Mouse (Mus musculus) liver, adult 2 months (tissue): ENCODE data around the gene Bcl9l.

Experiments used
- CTCF ChIP-seq: fragments of 200-500 bp; IDR thresholded peaks from 2 replicates; pipeline ENCODE4 v1.5.1; 2011; ENCODE audit warnings: low read depth, low read length, control low read depth
- POLR2A ChIP-seq: fragments of 200-500 bp; IDR thresholded peaks from 2 replicates; pipeline ENCODE4 v1.6.1; 2011; ENCODE audit warnings: low read length, control low read depth; ENCODE audit not compliant: insufficient read depth; ENCODE audit errors: extremely low read depth

DNA sequence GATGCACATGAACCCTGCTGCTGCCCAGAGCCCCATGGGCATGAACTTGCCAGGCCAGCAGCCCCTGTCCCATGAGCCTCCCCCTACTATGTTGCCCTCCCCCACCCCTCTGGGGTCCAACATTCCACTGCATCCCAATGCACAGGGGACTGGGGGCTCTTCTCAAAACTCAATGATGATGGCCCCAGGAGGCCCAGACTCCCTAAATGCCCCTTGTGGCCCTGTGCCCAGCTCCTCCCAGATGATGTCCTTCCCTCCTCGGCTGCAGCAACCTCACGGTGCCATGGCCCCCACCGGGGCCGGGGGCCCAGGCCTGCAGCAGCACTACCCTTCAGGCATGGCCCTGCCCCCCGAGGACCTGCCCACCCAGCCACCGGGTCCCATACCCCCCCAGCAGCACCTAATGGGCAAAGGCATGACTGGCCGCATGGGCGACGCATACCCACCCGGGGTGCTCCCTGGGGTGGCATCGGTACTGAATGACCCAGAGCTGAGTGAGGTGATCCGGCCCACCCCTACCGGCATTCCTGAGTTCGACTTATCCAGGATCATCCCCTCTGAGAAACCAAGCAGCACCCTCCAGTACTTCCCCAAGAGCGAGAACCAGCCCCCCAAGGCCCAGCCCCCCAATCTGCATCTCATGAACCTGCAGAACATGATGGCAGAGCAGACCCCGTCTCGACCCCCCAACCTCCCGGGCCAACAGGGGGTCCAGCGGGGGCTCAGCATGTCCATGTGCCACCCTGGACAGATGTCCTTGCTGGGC is 26.3 kb downstream of the Bcl9l start:
- no peak for TF ChIP-seq CTCF
- no peak for TF ChIP-seq POLR2A
